Mouse (Mus musculus): Measurements from ENCODE around the gene Ift52. TPM values are rescaled to one million over a fixed set of nuclear protein-coding genes. Genes with fewer than 3 reads are reported as not detected.

Gene Ift52
- 20.6 and 22.9 TPM in 2 replicates for polyA plus RNA-seq (2015; fragmentation: Nextera tagmentation; extraction: Ambion mirVana)

DNA sequence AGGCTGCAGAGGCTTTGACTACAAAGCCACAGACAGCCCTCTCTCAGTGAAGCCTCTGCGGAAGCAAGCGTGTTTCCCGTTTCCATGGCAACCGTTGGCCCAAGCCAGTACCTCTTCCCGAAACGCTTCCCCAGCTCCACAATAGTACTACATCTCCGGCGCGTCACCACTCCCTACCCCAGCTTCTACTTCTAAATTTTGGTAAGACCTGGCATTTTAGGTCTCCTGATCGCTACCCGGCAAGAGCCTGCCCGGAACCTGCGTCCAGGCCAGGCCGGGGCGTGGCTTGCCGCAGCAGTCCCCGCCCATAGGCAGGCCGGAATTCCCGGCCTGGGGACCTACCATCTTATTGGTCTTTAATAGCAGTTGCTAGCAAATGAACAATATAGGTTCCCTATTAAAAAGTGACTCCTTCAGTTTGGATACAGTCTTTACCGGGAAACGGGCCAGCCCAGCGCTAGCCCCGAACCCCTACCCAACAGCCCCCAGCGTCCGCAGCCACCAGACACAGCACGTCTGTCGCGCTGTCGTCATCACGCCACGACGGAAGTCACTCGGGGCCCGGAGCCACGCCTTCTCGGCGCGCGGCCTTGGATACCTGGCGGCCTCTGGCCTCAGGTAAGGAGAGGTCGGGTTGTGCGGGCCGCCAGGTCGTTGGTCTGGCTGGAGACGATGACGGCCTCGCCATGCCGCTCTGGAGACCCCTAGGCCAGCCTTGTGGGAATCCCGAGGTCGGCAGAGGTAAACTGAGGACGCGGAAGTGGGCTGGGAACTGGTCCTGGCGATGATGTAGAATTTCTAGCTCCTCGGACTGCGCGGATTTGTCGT lies at the start of gene Ift52:
TSS of gene Ift52 (plus strand) at position 439 of the 828 bp plus-strand sequence.
- H3K36me3 ChIP-seq = no peaks in the 10 kb centered on the region
- peak; percentile 85 for DNase-seq
- H3K9me3 ChIP-seq (replicated peaks) = no peaks in the 10 kb centered on the region
- H3K9ac ChIP-seq = peak within 1 kb of the TSS; percentile 83
- peak; percentile 96 for ATAC-seq (ENCODE audit: low read depth)
- peak within 1 kb of the TSS; percentile 67 for H3K4me2 ChIP-seq
- H3K4me3 ChIP-seq (replicated peaks) = peak within 1 kb of the TSS; percentile 90
- H3K4me1 ChIP-seq (replicated peaks) = peaks cover 13% of the 10 kb centered on the region
- H3K27me3 ChIP-seq = no peaks in the 10 kb centered on the region
- WGBS (ENCODE audit: insufficient replicate concordance) = under 1% methylated on average over 57 of the region's 57 CpGs
- H3K27ac ChIP-seq = 0 out of 2 replicates have a peak within 1 kb of the TSS, but pooled peaks have one; percentile 53

DNA sequence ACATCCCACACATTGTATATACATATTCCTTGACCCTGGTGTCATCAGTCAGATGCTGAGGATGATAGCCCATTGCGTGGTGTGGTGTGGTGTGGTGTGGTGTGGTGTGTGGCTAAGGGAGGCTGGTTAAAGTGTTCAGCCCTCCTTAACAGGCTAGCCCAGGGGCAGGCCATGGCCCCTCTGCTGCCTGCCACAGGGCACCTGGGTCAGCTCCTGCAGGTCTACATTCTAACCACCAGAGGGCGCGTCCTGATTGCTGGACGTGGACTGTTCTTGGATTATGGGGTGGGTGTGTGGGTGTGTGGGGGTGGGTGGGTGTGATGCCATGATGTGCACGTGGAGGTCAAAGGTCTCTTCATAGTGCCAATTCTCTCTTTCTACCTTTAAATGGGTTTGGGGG lies 48.8 kb upstream of the Ift52 start:
- Histone ChIP-seq H3K36me3 (no peaks in the 10 kb centered on the region), H3K9me3 (replicated peaks) (no peaks in the 10 kb centered on the region), H3K4me2 (no peak overlapping the region), H3K27me3 (no peaks in the 10 kb centered on the region), H3K4me1 (replicated peaks) (peaks cover 5% of the 10 kb centered on the region; the same call in 1 of the 2 replicates), H3K27ac (no peak overlapping the region), H3K4me3 (replicated peaks) (no peak overlapping the region), H3K9ac (no peak overlapping the region)
- WGBS (ENCODE audit: insufficient replicate concordance) = 4% methylated on average over 5 of the region's 5 CpGs
- no peak for DNase-seq
- ATAC-seq (ENCODE audit: low read depth) = peak; percentile 47; the same call in 1 of the 2 replicates

DNA sequence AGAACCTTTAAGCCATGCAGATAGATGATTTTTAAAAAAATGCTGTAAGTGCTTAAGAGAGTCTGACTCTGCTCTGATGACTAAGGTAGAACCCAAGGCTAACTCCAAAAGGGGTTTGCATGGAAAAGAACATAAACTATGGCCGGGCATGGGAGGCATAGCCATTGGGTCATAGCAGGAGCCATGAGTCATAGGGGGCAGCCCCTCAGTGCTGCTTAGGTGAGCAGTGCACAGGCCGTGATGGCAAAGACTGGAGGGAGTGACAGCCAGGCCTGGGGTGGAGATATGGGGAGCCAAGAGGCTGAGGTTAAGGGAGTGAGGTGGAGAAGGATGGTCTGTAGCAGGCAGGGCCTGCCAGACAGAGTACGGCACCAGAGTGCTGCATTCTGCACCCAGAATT lies 48.1 kb upstream of the Ift52 start:
- H3K4me3 ChIP-seq (replicated peaks) = no peak overlapping the region
- no peaks in the 10 kb centered on the region for H3K27me3 ChIP-seq
- H3K9me3 ChIP-seq (replicated peaks) = no peaks in the 10 kb centered on the region
- WGBS (ENCODE audit: insufficient replicate concordance) = 56% methylated on average over 3 of the region's 3 CpGs
- H3K9ac ChIP-seq = no peak overlapping the region
- ATAC-seq (ENCODE audit: low read depth) = no peak
- H3K4me1 ChIP-seq (replicated peaks) = peaks cover 11% of the 10 kb centered on the region; the same call in 1 of the 2 replicates
- no peak overlapping the region for H3K4me2 ChIP-seq
- DNase-seq = no peak
- H3K36me3 ChIP-seq = no peaks in the 10 kb centered on the region
- no peak overlapping the region for H3K27ac ChIP-seq

DNA sequence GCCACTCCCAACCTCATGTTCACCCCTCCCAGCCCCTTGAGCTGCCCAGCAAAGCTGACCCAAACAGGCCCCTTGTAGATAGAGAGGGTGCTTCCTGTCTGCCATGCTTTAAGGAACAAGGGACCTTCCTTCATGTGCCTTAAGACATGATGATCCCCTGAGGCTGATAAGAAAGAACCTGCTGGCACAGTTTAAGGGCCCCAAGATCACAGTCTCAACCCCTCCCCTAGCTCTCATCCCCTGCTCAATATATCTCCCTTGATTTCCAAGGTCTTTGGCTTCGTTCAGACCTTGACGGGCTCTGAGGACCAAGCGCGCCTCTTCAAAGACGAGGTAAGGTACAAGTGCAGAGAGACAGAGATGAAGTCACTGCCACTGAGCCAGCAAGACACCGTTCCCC lies 46.3 kb upstream of the Ift52 start:
- no peaks in the 10 kb centered on the region for H3K36me3 ChIP-seq
- no peaks in the 10 kb centered on the region for H3K27me3 ChIP-seq
- no peak overlapping the region for H3K4me3 ChIP-seq (replicated peaks)
- H3K4me2 ChIP-seq = no peak overlapping the region
- no peaks in the 10 kb centered on the region for H3K9me3 ChIP-seq (replicated peaks)
- H3K9ac ChIP-seq = no peak overlapping the region
- ATAC-seq (ENCODE audit: low read depth) (no peak), DNase-seq (no peak)
- 77% methylated on average over 6 of the region's 6 CpGs for WGBS (ENCODE audit: insufficient replicate concordance)
- no peak overlapping the region for H3K27ac ChIP-seq
- peaks cover 11% of the 10 kb centered on the region; the same call in 1 of the 2 replicates for H3K4me1 ChIP-seq (replicated peaks)

DNA sequence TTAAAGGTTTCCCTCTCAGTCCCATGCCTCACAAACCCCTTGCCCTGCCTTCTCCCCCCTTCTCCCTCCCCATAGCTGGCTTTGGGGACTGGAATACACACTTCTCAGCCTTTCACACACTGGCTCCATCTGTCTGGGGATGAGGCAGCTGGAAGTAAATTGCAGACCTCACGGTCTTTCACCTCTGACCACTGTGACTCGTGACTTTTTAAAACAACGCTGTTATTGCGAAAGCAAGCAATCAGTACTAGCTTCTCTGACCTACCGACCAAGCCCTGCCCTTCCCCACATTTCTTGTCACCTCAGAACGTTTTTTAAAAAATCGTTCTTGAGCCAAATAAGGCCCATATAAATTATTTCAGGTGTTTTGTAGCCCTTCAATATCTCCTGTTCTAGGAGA lies 44.4 kb upstream of the Ift52 start:
- Histone ChIP-seq H3K27ac (peak overlapping the region; percentile 66), H3K27me3 (no peaks in the 10 kb centered on the region), H3K4me1 (replicated peaks) (peaks cover 11% of the 10 kb centered on the region; the same call in 1 of the 2 replicates), H3K4me3 (replicated peaks) (no peak overlapping the region), H3K36me3 (no peaks in the 10 kb centered on the region), H3K9ac (no peak overlapping the region), H3K4me2 (no peak overlapping the region), H3K9me3 (replicated peaks) (no peaks in the 10 kb centered on the region)
- DNase-seq (no peak), ATAC-seq (ENCODE audit: low read depth) (peak; percentile 51)
- WGBS (ENCODE audit: insufficient replicate concordance) = 24% methylated on average over 7 of the region's 7 CpGs

DNA sequence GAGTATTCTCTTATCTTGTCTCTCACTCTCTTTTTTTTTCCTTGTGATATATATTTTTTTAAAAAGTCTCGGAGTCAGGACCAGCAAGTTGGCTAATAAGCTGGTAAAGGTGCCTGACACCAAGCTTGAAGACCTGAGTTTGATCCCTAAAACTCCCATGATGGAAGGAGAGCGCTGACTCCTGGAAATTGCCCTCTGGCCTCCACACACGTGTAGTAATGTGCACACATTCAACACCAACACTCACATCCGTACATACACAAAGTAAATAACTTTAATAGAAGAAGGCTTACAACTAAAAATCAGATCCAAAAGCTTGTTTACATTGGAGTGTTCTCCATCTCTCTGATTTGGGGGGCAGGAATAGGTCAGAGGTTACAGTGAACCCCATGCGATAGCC lies 43.9 kb upstream of the Ift52 start:
- Histone ChIP-seq H3K4me3 (replicated peaks) (no peak overlapping the region), H3K4me2 (no peak overlapping the region), H3K27ac (no peak overlapping the region), H3K27me3 (no peaks in the 10 kb centered on the region), H3K36me3 (no peaks in the 10 kb centered on the region), H3K9ac (no peak overlapping the region), H3K4me1 (replicated peaks) (peaks cover 11% of the 10 kb centered on the region; the same call in 1 of the 2 replicates), H3K9me3 (replicated peaks) (no peaks in the 10 kb centered on the region)
- 71% methylated on average over 5 of the region's 5 CpGs for whole genome bisulfite sequencing (ENCODE audit: insufficient replicate concordance)
- DNase-seq (no peak), ATAC-seq (ENCODE audit: low read depth) (no peak)

DNA sequence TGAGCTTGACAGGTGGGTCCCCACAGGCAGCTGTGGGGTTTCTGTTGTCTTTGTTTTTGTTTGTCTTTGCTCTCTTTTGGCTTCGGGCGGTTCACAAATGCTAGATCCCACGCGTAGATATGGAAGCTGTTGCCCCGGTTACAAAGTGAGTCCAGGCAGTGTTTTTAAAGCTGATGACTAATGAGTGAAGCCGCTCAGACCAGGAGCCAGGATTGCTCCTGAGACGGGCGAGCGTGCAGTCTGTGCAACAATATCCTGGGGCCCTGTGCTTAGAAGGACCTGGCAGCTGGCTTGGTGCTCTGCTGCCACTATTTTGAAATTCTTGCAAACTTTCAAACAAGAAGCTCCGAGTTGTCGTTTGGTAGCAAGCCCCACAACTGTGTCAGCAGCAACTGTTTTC lies 43.5 kb upstream of the Ift52 start:
- Histone ChIP-seq H3K4me3 (replicated peaks) (no peak overlapping the region), H3K36me3 (no peaks in the 10 kb centered on the region), H3K9ac (no peak overlapping the region), H3K9me3 (replicated peaks) (no peaks in the 10 kb centered on the region), H3K27me3 (no peaks in the 10 kb centered on the region), H3K27ac (no peak overlapping the region), H3K4me2 (no peak overlapping the region), H3K4me1 (replicated peaks) (peaks cover 11% of the 10 kb centered on the region; the same call in 1 of the 2 replicates)
- DNase-seq (no peak), ATAC-seq (ENCODE audit: low read depth) (no peak)
- 46% methylated on average over 11 of the region's 11 CpGs for WGBS (ENCODE audit: insufficient replicate concordance)

DNA sequence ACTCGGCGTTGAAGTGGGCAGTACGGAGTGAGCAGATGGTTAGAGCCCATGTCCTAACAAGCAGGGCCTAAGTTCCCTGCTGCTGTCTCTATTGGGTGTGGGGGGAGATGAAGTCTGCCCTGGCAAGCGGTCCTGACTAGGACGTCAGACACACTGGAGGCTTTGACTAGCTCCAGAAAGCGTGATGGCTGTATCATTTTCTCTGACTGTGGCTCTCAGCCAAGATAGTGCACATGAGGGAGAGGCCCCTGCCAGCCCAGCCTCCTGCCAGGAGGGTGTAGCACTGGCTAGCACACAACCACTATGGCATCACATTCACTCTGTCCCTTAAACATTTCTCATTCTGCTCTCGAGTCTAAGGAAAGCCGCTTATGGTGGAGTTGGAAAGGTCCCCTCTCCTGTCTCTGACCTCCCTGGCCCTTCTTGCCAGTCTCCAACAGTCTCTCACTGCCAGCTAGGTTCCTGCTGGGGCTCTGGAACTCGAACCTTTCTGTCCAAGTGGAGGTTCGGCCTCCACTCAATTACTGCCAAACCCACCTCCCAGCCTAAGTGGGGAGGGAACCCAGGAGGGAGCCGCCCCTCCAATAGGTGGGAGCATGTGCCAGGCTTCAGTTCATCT lies 41.9 kb upstream of the Ift52 start:
- H3K36me3 ChIP-seq = no peaks in the 10 kb centered on the region
- H3K9ac ChIP-seq = no peak overlapping the region
- WGBS (ENCODE audit: insufficient replicate concordance) = 69% methylated on average over 11 of the region's 11 CpGs
- H3K4me1 ChIP-seq (replicated peaks) = peaks cover 11% of the 10 kb centered on the region; the same call in 1 of the 2 replicates
- no peaks in the 10 kb centered on the region for H3K9me3 ChIP-seq (replicated peaks)
- no peak overlapping the region for H3K4me3 ChIP-seq (replicated peaks)
- H3K27ac ChIP-seq = no peak overlapping the region
- no peaks in the 10 kb centered on the region for H3K27me3 ChIP-seq
- H3K4me2 ChIP-seq = no peak overlapping the region
- ATAC-seq (ENCODE audit: low read depth) = no peak
- no peak for DNase-seq

DNA sequence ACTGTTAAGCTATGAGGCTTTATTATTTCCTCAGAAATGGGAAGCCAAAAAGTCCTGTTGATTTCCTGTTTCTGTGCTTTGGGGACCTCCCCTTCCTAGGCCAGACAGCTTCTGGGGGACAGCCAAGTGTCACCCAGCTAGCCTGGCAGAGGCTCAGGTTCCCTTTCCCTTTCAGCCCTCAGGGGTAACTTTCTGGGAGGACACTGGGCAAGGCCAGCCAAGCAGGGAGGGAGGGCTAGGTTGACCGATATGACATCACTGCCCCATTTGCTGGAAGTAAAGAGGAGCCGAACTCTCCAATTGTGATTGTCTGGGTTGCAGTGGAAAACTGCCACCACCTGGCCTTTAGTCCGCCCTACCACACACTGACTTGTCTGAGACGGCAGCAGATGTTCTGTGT lies 41.2 kb upstream of the Ift52 start:
- Histone ChIP-seq H3K4me2 (no peak overlapping the region), H3K27ac (no peak overlapping the region), H3K4me3 (replicated peaks) (no peak overlapping the region), H3K9me3 (replicated peaks) (no peaks in the 10 kb centered on the region), H3K27me3 (no peaks in the 10 kb centered on the region), H3K36me3 (no peaks in the 10 kb centered on the region), H3K4me1 (replicated peaks) (peaks cover 11% of the 10 kb centered on the region; the same call in 1 of the 2 replicates), H3K9ac (no peak overlapping the region)
- no peak for DNase-seq
- WGBS (ENCODE audit: insufficient replicate concordance) = 72% methylated on average over 4 of the region's 4 CpGs
- ATAC-seq (ENCODE audit: low read depth) = no peak

DNA sequence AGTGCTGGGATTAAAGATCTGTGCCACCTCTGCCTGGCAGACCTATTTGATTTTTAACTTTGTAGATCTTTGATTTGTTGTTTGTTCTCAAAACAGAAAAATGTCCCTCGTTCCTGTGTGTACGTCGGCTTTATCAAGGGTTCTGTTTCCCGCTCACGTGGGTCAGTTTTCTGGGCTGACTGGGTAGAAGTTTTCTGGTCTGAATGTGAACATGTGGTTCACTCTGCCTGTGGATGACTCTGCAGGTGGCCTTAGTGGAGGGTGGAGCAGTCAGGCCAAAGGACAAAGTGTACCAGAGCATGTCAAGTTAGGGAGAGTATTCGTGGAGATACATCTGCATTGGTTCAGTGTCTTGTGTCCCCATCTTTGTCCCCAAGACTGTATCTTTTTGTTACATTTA lies 32.8 kb upstream of the Ift52 start:
- Histone ChIP-seq H3K9ac (no peak overlapping the region), H3K36me3 (no peaks in the 10 kb centered on the region), H3K4me3 (replicated peaks) (no peak overlapping the region), H3K4me2 (no peak overlapping the region), H3K27me3 (no peaks in the 10 kb centered on the region), H3K9me3 (replicated peaks) (no peaks in the 10 kb centered on the region), H3K4me1 (replicated peaks) (peaks cover 7% of the 10 kb centered on the region; the same call in 1 of the 2 replicates), H3K27ac (no peak overlapping the region)
- 71% methylated on average over 6 of the region's 6 CpGs for WGBS (ENCODE audit: insufficient replicate concordance)
- ATAC-seq (ENCODE audit: low read depth) (no peak), DNase-seq (no peak)

DNA sequence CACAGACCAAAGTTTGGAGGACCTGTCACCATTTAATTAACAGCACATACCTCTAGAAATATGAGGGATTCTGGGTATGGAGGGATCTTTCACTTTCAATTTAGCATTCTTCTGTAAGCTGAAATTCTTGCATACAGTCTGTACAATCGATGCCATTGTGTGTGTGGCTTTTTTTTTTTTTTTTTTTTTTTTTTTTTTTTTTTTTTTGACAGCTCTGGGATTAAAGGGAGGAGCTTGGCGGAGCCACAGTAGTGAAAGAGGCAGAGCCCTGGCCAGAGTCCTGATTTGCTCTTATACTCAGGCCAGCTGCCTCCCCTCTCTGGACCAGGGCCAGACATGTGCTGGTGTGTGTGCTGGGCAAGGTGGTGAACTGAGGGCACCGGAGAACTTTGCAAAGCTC lies 31.2 kb upstream of the Ift52 start:
- H3K4me2 ChIP-seq = no peak overlapping the region
- no peak overlapping the region for H3K4me3 ChIP-seq (replicated peaks)
- 51% methylated on average over 3 of the region's 3 CpGs for WGBS (ENCODE audit: insufficient replicate concordance)
- H3K4me1 ChIP-seq (replicated peaks) = peaks cover 7% of the 10 kb centered on the region; the same call in 1 of the 2 replicates
- no peaks in the 10 kb centered on the region for H3K36me3 ChIP-seq
- no peaks in the 10 kb centered on the region for H3K27me3 ChIP-seq
- ATAC-seq (ENCODE audit: low read depth) = peak; percentile 68
- no peak for DNase-seq
- no peak overlapping the region for H3K9ac ChIP-seq
- no peaks in the 10 kb centered on the region for H3K9me3 ChIP-seq (replicated peaks)
- no peak overlapping the region for H3K27ac ChIP-seq

All from liver, embryonic 13.5 days (tissue).